In the genomic region with DNA sequence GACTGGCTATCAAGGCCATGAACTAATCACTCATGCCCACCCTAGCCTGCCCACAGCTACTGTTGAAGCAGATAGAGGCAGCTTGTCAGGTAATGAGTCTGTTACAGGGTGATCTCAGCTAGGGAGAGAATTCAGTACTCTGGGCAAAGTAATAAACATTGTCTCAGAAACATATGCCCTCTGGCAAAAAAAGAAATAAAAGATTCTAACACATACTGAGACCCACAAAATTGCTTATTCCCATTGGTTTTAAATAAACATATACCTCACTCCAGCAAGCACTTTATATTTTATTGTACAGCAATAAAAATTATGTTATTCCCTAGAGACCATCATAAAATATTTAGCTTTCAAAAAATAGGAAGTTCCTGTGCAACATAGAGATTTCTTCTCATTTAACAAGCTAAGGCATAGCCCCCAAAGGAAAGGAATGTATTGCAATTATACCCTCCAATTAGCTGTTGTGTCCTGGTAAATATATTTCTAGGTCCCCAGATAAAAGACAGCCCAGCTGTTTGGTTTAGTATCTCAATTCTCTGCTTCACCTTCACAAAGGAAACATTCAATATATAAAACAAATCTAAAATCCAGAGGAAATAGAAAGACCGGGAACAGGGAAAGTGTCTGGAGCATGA, we compare ENCODE assay signal across 13 mouse cellular contexts.
"Had no signal": no experiment of that assay in that cellular context is flagged by ENCODE, and none has a peak within 500 bp of the region (broad histone marks: within the 10 kb centered on the region; RNA-seq: fewer than 3 reads in every experiment).

No protein-coding gene starts in this region.

- H3K9me3 ChIP-seq: kidney, embryonic 15.5 days; limb, embryonic 15.5 days; liver, embryonic 12.5 days; megakaryocyte, embryonic 14.5 days; midbrain, embryonic 13.5 days had no signal

- DNase-seq: kidney, adult 2 months; kidney, postnatal 14 days; lung, embryonic 14.5 days; lung, postnatal 10 days; thymus, postnatal 4 days had no signal

- H3K4me1 ChIP-seq: kidney, embryonic 15.5 days; liver, embryonic 12.5 days; megakaryocyte, embryonic 14.5 days; midbrain, embryonic 13.5 days had no signal

- H3K27me3 ChIP-seq: kidney, embryonic 15.5 days; limb, embryonic 15.5 days; liver, embryonic 12.5 days; megakaryocyte, embryonic 14.5 days; midbrain, embryonic 13.5 days had no signal

- H3K27ac ChIP-seq: kidney, embryonic 15.5 days; left cerebral cortex, adult 2 months; limb, embryonic 15.5 days; liver, embryonic 12.5 days; macrophage; midbrain, embryonic 13.5 days; stomach, postnatal 0 days had no signal

- H3K36me3 ChIP-seq: kidney, embryonic 15.5 days; limb, embryonic 15.5 days; liver, embryonic 12.5 days; midbrain, embryonic 13.5 days had no signal

- H3K4me2 ChIP-seq: kidney, embryonic 15.5 days; limb, embryonic 15.5 days; liver, embryonic 12.5 days; lung, embryonic 14.5 days; midbrain, embryonic 13.5 days had no signal

- H3K9ac ChIP-seq: kidney, embryonic 15.5 days; limb, embryonic 15.5 days; liver, embryonic 12.5 days; lung, embryonic 14.5 days; midbrain, embryonic 13.5 days had no signal

- H3K4me3 ChIP-seq: kidney, embryonic 15.5 days; left cerebral cortex, adult 2 months; limb, embryonic 15.5 days; liver, embryonic 12.5 days; megakaryocyte, embryonic 14.5 days; midbrain, embryonic 13.5 days had no signal

- ATAC-seq: liver, embryonic 12.5 days; midbrain, embryonic 13.5 days had no signal
